Mouse (Mus musculus): Measurements from ENCODE around the gene Cntnap2. TPM values are rescaled to one million over a fixed set of nuclear protein-coding genes. Genes with fewer than 3 reads are reported as not detected.

Cntnap2 gene
- total and polyA plus RNA-seq, 2 experiments from 2014 or later: 39.8 to 76.6 TPM

DNA sequence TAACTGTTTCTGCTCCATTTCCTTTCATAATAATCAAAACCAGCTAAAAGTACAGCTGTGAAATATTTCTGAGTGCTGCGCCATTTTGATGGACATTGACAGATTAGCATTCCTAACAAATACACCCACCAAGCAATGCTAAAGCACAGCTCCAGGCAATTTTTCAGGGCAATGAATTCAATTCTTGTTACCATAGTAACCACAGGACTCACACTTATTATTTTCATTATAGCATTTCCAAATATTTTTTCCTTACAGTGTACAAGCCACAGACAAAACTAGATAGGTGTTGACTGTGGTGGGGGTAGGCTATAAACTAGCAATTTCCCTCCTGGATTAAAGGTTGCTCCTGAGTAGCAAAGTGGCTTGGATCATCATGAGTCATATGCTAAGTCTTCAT is 2284.1 kb downstream of the Cntnap2 start:
- Histone ChIP-seq H3K4me2 (ENCODE audit: low read depth, low read length) (no peak overlapping the region), H3K9ac (replicated peaks; ENCODE audit: low read length) (no peak overlapping the region), H3K4me1 (ENCODE audit: insufficient read depth, low read length) (no peaks in the 10 kb centered on the region), H3K9me3 (ENCODE audit: low read length) (no peaks in the 10 kb centered on the region), H3K4me3 (ENCODE audit: low read length) (no peak overlapping the region), H3K36me3 (ENCODE audit: insufficient read depth, low read length) (no peaks in the 10 kb centered on the region), H3K27ac (no peak overlapping the region), H3K27me3 (ENCODE audit: insufficient read depth, low read length) (no peaks in the 10 kb centered on the region)
- DNase-seq (ENCODE audit: low spot score) (no peak), ATAC-seq (no peak)
- no peak for TF ChIP-seq CTCF (IDR thresholded peaks at IDR 0.05; ENCODE audit: low read depth)
- 70% methylated on average over 1 of the region's 1 CpGs for WGBS

- Histone ChIP-seq H3K27me3 (ENCODE audit: insufficient read depth, low read length) (no peaks in the 10 kb centered on the region), H3K4me1 (ENCODE audit: insufficient read depth, low read length) (no peaks in the 10 kb centered on the region), H3K4me2 (ENCODE audit: low read depth, low read length) (no peak overlapping the region), H3K4me3 (ENCODE audit: low read length) (no peak overlapping the region), H3K27ac (no peak overlapping the region), H3K36me3 (ENCODE audit: insufficient read depth, low read length) (no peaks in the 10 kb centered on the region), H3K9ac (replicated peaks; ENCODE audit: low read length) (no peak overlapping the region), H3K9me3 (ENCODE audit: low read length) (no peaks in the 10 kb centered on the region)
- WGBS: 78% methylated on average over 3 of the region's 3 CpGs
- ATAC-seq (no peak), DNase-seq (ENCODE audit: low spot score) (no peak)
- no peak for TF ChIP-seq CTCF (IDR thresholded peaks at IDR 0.05; ENCODE audit: low read depth)
Measured at GRCm38 (mm10) chr6:47344696-47345095, 2285.5 kb downstream of the Cntnap2 start.

DNA sequence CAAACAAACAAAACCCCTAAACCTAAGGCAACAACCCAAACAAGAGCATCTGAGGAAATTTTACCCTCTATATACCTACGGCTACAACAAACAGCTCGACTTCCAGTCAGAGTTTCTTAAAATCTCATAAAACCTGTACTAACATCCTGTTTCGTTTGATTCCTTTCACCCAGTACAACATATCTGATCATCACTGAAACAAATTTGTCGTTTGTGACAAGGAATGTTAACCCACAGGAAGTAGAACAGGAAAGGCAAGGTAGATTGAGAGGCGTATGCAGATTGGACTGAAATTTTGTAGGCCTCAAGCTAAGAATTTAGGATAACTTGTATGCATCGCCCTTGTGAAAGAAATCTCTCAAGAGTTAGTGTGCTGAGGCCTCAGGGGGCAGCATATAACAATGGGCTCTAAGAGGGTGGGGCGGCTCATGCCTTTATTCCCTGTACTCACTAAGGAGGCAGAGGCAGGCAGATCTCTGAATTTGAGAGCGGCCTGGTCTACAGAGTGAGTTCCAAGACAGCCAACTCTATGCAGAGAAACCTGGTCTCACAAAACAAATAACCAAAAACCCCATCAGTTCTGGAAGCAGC is 2291.0 kb downstream of the Cntnap2 start:
- WGBS: 90% methylated on average over 8 of the region's 8 CpGs
- no peak for TF ChIP-seq CTCF (IDR thresholded peaks at IDR 0.05; ENCODE audit: low read depth)
- Histone ChIP-seq H3K9me3 (ENCODE audit: low read length) (no peaks in the 10 kb centered on the region), H3K36me3 (ENCODE audit: insufficient read depth, low read length) (no peaks in the 10 kb centered on the region), H3K27me3 (ENCODE audit: insufficient read depth, low read length) (no peaks in the 10 kb centered on the region), H3K4me1 (ENCODE audit: insufficient read depth, low read length) (no peaks in the 10 kb centered on the region), H3K27ac (no peak overlapping the region), H3K4me2 (ENCODE audit: low read depth, low read length) (no peak overlapping the region), H3K9ac (replicated peaks; ENCODE audit: low read length) (no peak overlapping the region), H3K4me3 (ENCODE audit: low read length) (no peak overlapping the region)
- ATAC-seq (no peak), DNase-seq (ENCODE audit: low spot score) (no peak)
